Mouse (Mus musculus) gastrocnemius, postnatal 25 days (tissue): ENCODE measurements around the gene Syne2. TPM values are rescaled to one million over a fixed set of nuclear protein-coding genes. Genes with fewer than 3 reads are reported as not detected.
"Not testable (repeated sequence)": the region's sequence is repeated elsewhere in the genome, so short reads cannot be mapped to it uniquely, and the experiment has no call there.

Source experiments
- DNase-seq: peaks from one replicate; pipeline ENCODE4 v3.0.0; 2022
- long read RNA-seq, 2 experiments: library from polyadenylated mRNA; stranded (forward); transcript quantifications; one replicate each; pipeline ENCODE4 v2.0.0; 2021
- total RNA-seq, 2 experiments: library from RNA; stranded (reverse); gene quantifications; 1 replicate in 1 of 2; 2 replicates in 1 of 2; pipeline ENCODE4 v1.2.3; 2021

Syne2 gene
- 10 to 100 TPM; 13.2 to 13.5 TPM for total RNA-seq
- long read RNA-seq, experiment 1, partial matches to known transcripts: 9 of 18 reads
- long read RNA-seq, experiment 1, other reads (novel, unspliced or antisense): 9 of 18 reads
- long read RNA-seq, experiment 2, partial matches to known transcripts: 4 of 17 reads
- long read RNA-seq, experiment 2, other reads (novel, unspliced or antisense): 13 of 17 reads

GRCm38 (mm10) chr12:75817959-75818452 is at the start of gene Syne2:
TSS of gene Syne2 (plus strand) at chr12:75818134.
- peak; percentile 79 for DNase-seq

- no peak for DNase-seq
Observed at GRCm38 (mm10) chr12:75771410-75771809, 46.5 kb upstream of the Syne2 start.

GRCm38 (mm10) chr12:75772424-75773034 is 45.4 kb upstream of the Syne2 start:
- no peak for DNase-seq

- no peak for DNase-seq
Observed at GRCm38 (mm10) chr12:75781445-75781844, 36.5 kb upstream of the Syne2 start.

GRCm38 (mm10) chr12:75781995-75782394 is 35.9 kb upstream of the Syne2 start:
- DNase-seq: no peak

- no peak for DNase-seq
Observed at GRCm38 (mm10) chr12:75784271-75784751, 33.6 kb upstream of the Syne2 start.

GRCm38 (mm10) chr12:75786681-75787080 is 31.3 kb upstream of the Syne2 start:
- not testable (repeated sequence) for DNase-seq

- no peak for DNase-seq
Observed at GRCm38 (mm10) chr12:75789451-75789850, 28.5 kb upstream of the Syne2 start.

- DNase-seq: no peak
Observed at GRCm38 (mm10) chr12:75794527-75794926, 23.4 kb upstream of the Syne2 start.

- no peak for DNase-seq
Observed at GRCm38 (mm10) chr12:75796510-75796909, 21.4 kb upstream of the Syne2 start.

- DNase-seq: no peak
Observed at GRCm38 (mm10) chr12:75806281-75806680, 11.7 kb upstream of the Syne2 start.

- no peak for DNase-seq
Observed at GRCm38 (mm10) chr12:75813766-75814165, 4.2 kb upstream of the Syne2 start.

- no peak for DNase-seq
Observed at GRCm38 (mm10) chr12:75814551-75814950, 3.4 kb upstream of the Syne2 start.

GRCm38 (mm10) chr12:75816981-75817856 is 715 bp upstream of the Syne2 start:
- no peak for DNase-seq

- DNase-seq: peak; percentile 63
Observed at GRCm38 (mm10) chr12:75818453-75819434, 810 bp downstream of the Syne2 start.

GRCm38 (mm10) chr12:75819481-75819880 is 1.5 kb downstream of the Syne2 start:
- DNase-seq: no peak

- no peak for DNase-seq
Observed at GRCm38 (mm10) chr12:75820216-75820615, 2.3 kb downstream of the Syne2 start.

- DNase-seq: no peak
Observed at GRCm38 (mm10) chr12:75822122-75822521, 4.2 kb downstream of the Syne2 start.

- DNase-seq: no peak
Observed at GRCm38 (mm10) chr12:75823475-75823874, 5.5 kb downstream of the Syne2 start.

- DNase-seq: no peak
Observed at GRCm38 (mm10) chr12:75825458-75825857, 7.5 kb downstream of the Syne2 start.

- no peak for DNase-seq
Observed at GRCm38 (mm10) chr12:75826699-75827353, 8.9 kb downstream of the Syne2 start.
